Mouse (Mus musculus): Measurements from ENCODE around the gene Anapc16. TPM values are rescaled to one million over a fixed set of nuclear protein-coding genes. Genes with fewer than 3 reads are reported as not detected.

Anapc16 gene
- polyA plus RNA-seq, 1 experiment from 2014 or later = 109 TPM

DNA sequence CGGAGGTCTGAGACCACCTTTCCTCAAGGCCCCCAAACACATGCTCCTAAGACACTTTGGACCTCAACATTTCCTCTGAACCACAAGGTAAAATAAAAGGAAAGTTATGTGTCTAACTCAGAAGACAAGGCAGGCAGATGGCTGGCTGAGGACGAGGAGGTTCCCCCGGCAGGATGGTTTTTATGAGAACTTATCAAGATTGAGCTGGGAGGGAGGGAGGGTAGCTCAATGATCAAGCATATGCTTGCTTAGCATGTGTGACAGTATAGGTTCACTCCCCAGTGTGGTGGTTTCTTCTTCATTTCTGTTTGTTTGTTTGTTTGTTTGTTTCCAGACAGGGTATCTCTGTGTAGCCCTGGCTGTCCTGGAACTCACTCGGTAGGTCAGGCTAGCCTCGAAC is 56.6 kb downstream of the Anapc16 start:
- ATAC-seq (ENCODE audit: borderline replicate concordance, extremely low read depth, low FRiP score, low TSS enrichment) = no peak
- H3K27me3 ChIP-seq = no peaks in the 10 kb centered on the region
- H3K36me3 ChIP-seq = peaks cover 5% of the 10 kb centered on the region; the same call in 1 of the 2 replicates
- no peaks in the 10 kb centered on the region for H3K9me3 ChIP-seq
- no peak overlapping the region for H3K4me2 ChIP-seq
- H3K4me3 ChIP-seq = no peak overlapping the region
- H3K27ac ChIP-seq = no peak overlapping the region
- 88% methylated on average over 5 of the region's 5 CpGs for WGBS
- H3K4me1 ChIP-seq = peaks cover 63% of the 10 kb centered on the region
- H3K9ac ChIP-seq = no peak overlapping the region

DNA sequence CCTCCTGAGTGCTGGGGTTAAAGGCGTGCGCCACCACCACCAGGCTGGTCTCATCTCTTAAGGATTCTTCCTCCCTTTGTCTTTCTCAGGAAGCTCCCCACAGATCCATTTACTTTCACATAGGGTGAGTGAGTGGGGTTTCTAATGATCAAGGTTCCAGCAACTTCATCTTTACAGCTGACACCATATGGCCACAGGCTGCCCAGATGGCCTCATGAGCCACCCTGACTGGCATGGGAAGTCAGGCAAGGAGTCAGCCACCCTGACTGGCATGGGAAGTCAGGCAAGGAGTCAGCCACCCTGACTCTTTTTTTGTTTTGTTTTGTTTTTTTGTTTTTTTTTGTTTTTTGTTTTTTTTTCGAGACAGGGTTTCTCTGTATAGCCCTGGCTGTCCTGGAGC is 57.5 kb downstream of the Anapc16 start:
- Histone ChIP-seq H3K4me3 (no peak overlapping the region), H3K4me2 (no peak overlapping the region), H3K27me3 (no peaks in the 10 kb centered on the region), H3K4me1 (peaks cover 58% of the 10 kb centered on the region), H3K27ac (no peak overlapping the region), H3K9ac (no peak overlapping the region), H3K9me3 (no peaks in the 10 kb centered on the region), H3K36me3 (peaks cover 5% of the 10 kb centered on the region; the same call in 1 of the 2 replicates)
- no peak for ATAC-seq (ENCODE audit: borderline replicate concordance, extremely low read depth, low FRiP score, low TSS enrichment)
- 82% methylated on average over 3 of the region's 3 CpGs for WGBS

GRCm38 (mm10) chr10:59943421-59943989 is 59.4 kb downstream of the Anapc16 start:
- peak overlapping the region; percentile 92 for H3K27ac ChIP-seq
- H3K36me3 ChIP-seq = no peaks in the 10 kb centered on the region
- no peaks in the 10 kb centered on the region for H3K9me3 ChIP-seq
- H3K4me2 ChIP-seq = peak overlapping the region; percentile 61
- H3K4me1 ChIP-seq = peaks cover 39% of the 10 kb centered on the region
- 12% methylated on average over 13 of the region's 13 CpGs for WGBS
- H3K4me3 ChIP-seq = peak overlapping the region; percentile 19
- peak; percentile 88 for ATAC-seq (ENCODE audit: borderline replicate concordance, extremely low read depth, low FRiP score, low TSS enrichment)
- H3K27me3 ChIP-seq = no peaks in the 10 kb centered on the region
- H3K9ac ChIP-seq = peak overlapping the region; percentile 8; the same call in 1 of the 2 replicates

GRCm38 (mm10) chr10:59942847-59943420 is 60.0 kb downstream of the Anapc16 start:
- Histone ChIP-seq H3K9me3 (no peaks in the 10 kb centered on the region), H3K27ac (peak overlapping the region; percentile 92), H3K9ac (peak overlapping the region; percentile 29), H3K4me2 (peak overlapping the region; percentile 61), H3K4me3 (peak overlapping the region; percentile 19), H3K4me1 (peaks cover 33% of the 10 kb centered on the region), H3K27me3 (no peaks in the 10 kb centered on the region), H3K36me3 (no peaks in the 10 kb centered on the region)
- ATAC-seq (ENCODE audit: borderline replicate concordance, extremely low read depth, low FRiP score, low TSS enrichment) = peak; percentile 72
- under 1% methylated on average over 16 of the region's 16 CpGs for WGBS

DNA sequence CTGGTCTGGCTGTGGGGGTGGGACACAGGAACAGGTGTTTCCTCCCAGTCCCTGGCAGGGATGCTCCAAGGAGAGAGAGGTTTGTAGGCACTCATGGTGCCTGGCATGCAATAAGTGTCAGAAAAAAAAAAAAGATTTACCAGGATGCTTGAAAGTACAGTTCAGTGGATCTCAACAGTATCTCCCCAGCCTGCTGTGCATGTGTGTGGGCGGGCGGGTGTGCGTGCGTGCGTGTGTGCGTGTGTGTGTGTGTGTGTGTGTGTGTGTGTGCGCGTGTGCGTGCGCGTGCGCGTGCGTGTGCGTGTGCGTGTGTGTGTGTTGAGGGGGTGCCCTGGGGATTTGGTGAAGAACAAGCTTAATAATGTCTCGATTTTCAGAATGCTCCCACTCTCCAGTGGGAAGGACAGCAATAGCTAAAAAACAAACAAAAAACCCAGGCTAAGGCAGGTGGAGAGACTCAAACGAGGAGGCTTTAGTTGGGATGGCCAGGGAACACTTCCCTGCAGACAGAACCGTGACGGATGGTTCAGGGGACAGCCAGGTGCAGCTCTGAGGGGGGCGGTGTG is 60.6 kb downstream of the Anapc16 start:
- Histone ChIP-seq H3K4me1 (peaks cover 27% of the 10 kb centered on the region), H3K27me3 (no peaks in the 10 kb centered on the region), H3K36me3 (no peaks in the 10 kb centered on the region), H3K27ac (peak overlapping the region; percentile 92), H3K9ac (0 out of 2 replicates have a peak overlapping the region, but pooled peaks have one; percentile 29), H3K4me2 (peak overlapping the region; percentile 61), H3K4me3 (peak overlapping the region; percentile 19), H3K9me3 (no peaks in the 10 kb centered on the region)
- no peak for ATAC-seq (ENCODE audit: borderline replicate concordance, extremely low read depth, low FRiP score, low TSS enrichment)
- WGBS = 39% methylated on average over 21 of the region's 21 CpGs

DNA sequence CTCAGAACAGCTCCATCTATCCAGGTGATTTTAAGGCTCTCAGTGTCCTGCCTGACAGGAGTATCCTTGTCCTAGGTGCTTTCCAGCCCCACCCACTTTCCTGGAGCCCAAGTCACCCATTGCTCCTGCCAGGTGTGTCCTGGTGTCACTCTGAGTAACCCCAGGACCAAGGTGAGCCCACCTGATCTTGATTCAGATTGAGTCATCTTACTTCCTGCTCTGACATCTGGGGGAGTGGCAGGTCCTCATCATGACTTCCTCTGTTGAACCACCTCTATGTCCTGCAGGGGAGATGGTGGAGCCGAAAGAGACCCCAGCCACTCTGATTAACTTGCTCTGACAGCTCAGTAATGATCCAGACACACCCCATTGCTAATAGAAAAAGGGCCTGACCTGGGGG is 63.9 kb downstream of the Anapc16 start:
- Histone ChIP-seq H3K9me3 (no peaks in the 10 kb centered on the region), H3K27ac (no peak overlapping the region), H3K36me3 (no peaks in the 10 kb centered on the region), H3K27me3 (no peaks in the 10 kb centered on the region), H3K4me1 (peaks cover 30% of the 10 kb centered on the region), H3K4me3 (no peak overlapping the region), H3K4me2 (no peak overlapping the region), H3K9ac (no peak overlapping the region)
- no peak for ATAC-seq (ENCODE audit: borderline replicate concordance, extremely low read depth, low FRiP score, low TSS enrichment)
- 74% methylated on average over 1 of the region's 1 CpGs for WGBS

GRCm38 (mm10) chr10:59938662-59939061 is 64.3 kb downstream of the Anapc16 start:
- Histone ChIP-seq H3K4me1 (peaks cover 26% of the 10 kb centered on the region), H3K4me2 (no peak overlapping the region), H3K27ac (no peak overlapping the region), H3K27me3 (no peaks in the 10 kb centered on the region), H3K4me3 (no peak overlapping the region), H3K9ac (no peak overlapping the region), H3K36me3 (no peaks in the 10 kb centered on the region), H3K9me3 (no peaks in the 10 kb centered on the region)
- 74% methylated on average over 5 of the region's 5 CpGs for WGBS
- no peak for ATAC-seq (ENCODE audit: borderline replicate concordance, extremely low read depth, low FRiP score, low TSS enrichment)

Other genes starting within 250 kb of the Anapc16 start
- 21.0 and 24.1 TPM in 2 replicates for gene Dnajb12, start 123.6 kb downstream of the Anapc16 start, polyA plus RNA-seq (2015; fragmentation: Nextera tagmentation; extraction: Ambion mirVana)
- 43.2 and 49.6 TPM in 2 replicates for gene Ddit4, start 51.3 kb downstream of the Anapc16 start, polyA plus RNA-seq (2015; fragmentation: Nextera tagmentation; extraction: Ambion mirVana)
- gene Ascc1, start 330 bp downstream of the Anapc16 start, polyA plus RNA-seq (2015; fragmentation: Nextera tagmentation; extraction: Ambion mirVana) = 42.4 and 45.2 TPM in 2 replicates
- gene Spock2, start 103.1 kb upstream of the Anapc16 start, polyA plus RNA-seq (2015; fragmentation: Nextera tagmentation; extraction: Ambion mirVana) = 2.2 and 4.4 TPM in 2 replicates
- gene Chst3, start 216.1 kb upstream of the Anapc16 start, polyA plus RNA-seq (2015; fragmentation: Nextera tagmentation; extraction: Ambion mirVana) = 2.5 TPM in 2 replicates